Mouse (Mus musculus): ENCODE measurements around the gene Trpt1.

The Trpt1 gene

GRCm38 (mm10) chr19:6993011-6993770 is 2.7 kb upstream of the Trpt1 start:
- DNase-seq (ENCODE audit: low spot score), result peak; percentile 48

- DNase-seq (ENCODE audit: low spot score), result no peak
Observed at GRCm38 (mm10) chr19:6994002-6994401, 1.9 kb upstream of the Trpt1 start.

GRCm38 (mm10) chr19:6994489-6994888 is 1.4 kb upstream of the Trpt1 start:
- no peak for DNase-seq (ENCODE audit: low spot score)

GRCm38 (mm10) chr19:6995255-6995991 is 508 bp upstream of the Trpt1 start:
- DNase-seq (ENCODE audit: low spot score), result no peak

GRCm38 (mm10) chr19:6997721-6998290 is 1.9 kb downstream of the Trpt1 start:
- DNase-seq (ENCODE audit: low spot score), result peak; percentile 39

GRCm38 (mm10) chr19:6999360-7000063 is 3.6 kb downstream of the Trpt1 start:
- no peak for DNase-seq (ENCODE audit: low spot score)

GRCm38 (mm10) chr19:7006892-7007593 is 11.1 kb downstream of the Trpt1 start:
- no peak for DNase-seq (ENCODE audit: low spot score)

GRCm38 (mm10) chr19:7012426-7012825 is 16.5 kb downstream of the Trpt1 start:
- DNase-seq (ENCODE audit: low spot score), result no peak

- no peak for DNase-seq (ENCODE audit: low spot score)
Observed at GRCm38 (mm10) chr19:7013984-7014383, 18.1 kb downstream of the Trpt1 start.

GRCm38 (mm10) chr19:7014481-7015135 is 18.7 kb downstream of the Trpt1 start:
- DNase-seq (ENCODE audit: low spot score), result no peak

- DNase-seq (ENCODE audit: low spot score), result no peak
Observed at GRCm38 (mm10) chr19:7017541-7018457, 21.9 kb downstream of the Trpt1 start.

- DNase-seq (ENCODE audit: low spot score), result no peak
Observed at GRCm38 (mm10) chr19:7018546-7018945, 22.6 kb downstream of the Trpt1 start.

GRCm38 (mm10) chr19:7019191-7019590 is 23.3 kb downstream of the Trpt1 start, which contains the start of gene Fermt3:
TSS of gene Fermt3 (minus strand) at chr19:7019469.
- DNase-seq (ENCODE audit: low spot score), result no peak

- DNase-seq (ENCODE audit: low spot score), result peak; percentile 71
Observed at GRCm38 (mm10) chr19:7020224-7020641, 24.3 kb downstream of the Trpt1 start.

GRCm38 (mm10) chr19:7029531-7029930 is 33.6 kb downstream of the Trpt1 start:
- DNase-seq (ENCODE audit: low spot score), result no peak

GRCm38 (mm10) chr19:7034006-7034405 is 38.1 kb downstream of the Trpt1 start:
- no peak for DNase-seq (ENCODE audit: low spot score)

GRCm38 (mm10) chr19:7039088-7039720 is 43.3 kb downstream of the Trpt1 start:
- DNase-seq (ENCODE audit: low spot score), result peak; percentile 77

- DNase-seq (ENCODE audit: low spot score), result peak; percentile 98
Observed at GRCm38 (mm10) chr19:7039841-7040636, 44.1 kb downstream of the Trpt1 start, which contains the start of gene Stip1. TSS of gene Stip1 (minus strand) at chr19:7039967.
